Mouse (Mus musculus) thymus, adult 2 months (tissue): ENCODE data around the gene Slc15a3.

ENCODE experiments used
- CTCF ChIP-seq: fragments of 200-500 bp; IDR thresholded peaks from 2 replicates; pipeline ENCODE4 v1.5.1; 2012; ENCODE audit warnings: mild to moderate bottlenecking, control low read depth, low read length, moderate library complexity, borderline replicate concordance; ENCODE audit not compliant: control insufficient read depth, poor library complexity, insufficient read depth; ENCODE audit errors: extremely low read depth
- POLR2A ChIP-seq: fragments of 200-500 bp; IDR thresholded peaks from 2 replicates; pipeline ENCODE4 v1.6.1; 2012; ENCODE audit warnings: mild to moderate bottlenecking, low read length, control low read depth, moderate library complexity; ENCODE audit not compliant: control insufficient read depth, poor library complexity, insufficient read depth; ENCODE audit errors: extremely low read depth

DNA sequence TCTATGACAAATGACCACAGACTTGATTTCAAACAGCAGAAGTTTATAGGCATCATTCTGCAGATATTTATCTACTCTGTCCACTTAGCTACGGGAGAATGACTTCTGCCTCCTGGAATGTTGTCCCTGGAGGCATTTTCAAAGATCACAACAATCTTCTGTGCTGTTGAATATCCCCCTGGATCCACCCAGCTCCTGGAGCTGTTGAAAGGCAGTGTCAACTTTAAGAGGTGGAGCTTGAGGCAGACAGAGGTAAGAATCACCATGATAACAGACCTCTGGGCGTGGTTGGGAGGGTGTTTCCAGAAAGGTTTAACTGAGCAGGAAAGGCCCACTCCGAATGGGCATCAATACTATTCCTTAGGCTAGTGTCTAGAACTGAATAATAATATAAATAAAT lies 3.9 kb upstream of the Slc15a3 start:
- no peak for TF ChIP-seq POLR2A
- TF ChIP-seq CTCF = no peak
